Mouse (Mus musculus) heart, postnatal 36 days (tissue): ENCODE data around the gene Actl10. TPM values are rescaled to one million over a fixed set of nuclear protein-coding genes. Genes with fewer than 3 reads are reported as not detected.
A peak's percentile ranks its signal among the peaks of the same experiment; 100 is the strongest.

Experiments used
- DNase-seq, 2 experiments: peaks; one replicate each; pipeline ENCODE4 v3.0.0; 2021 to 2022
- intact Hi-C: fragments of 180-260 bp; cut with DNase I; formaldehyde crosslinking; loops from one replicate; pipeline ENCODE4 v1.15.1; 2025
- total RNA-seq, 2 experiments: library from RNA; stranded (reverse); gene quantifications; 2 replicates each; pipeline ENCODE4 v1.2.3; 2021

Gene Actl10
- total RNA-seq, 2 experiments from 2014 or later, result not detected

DNA sequence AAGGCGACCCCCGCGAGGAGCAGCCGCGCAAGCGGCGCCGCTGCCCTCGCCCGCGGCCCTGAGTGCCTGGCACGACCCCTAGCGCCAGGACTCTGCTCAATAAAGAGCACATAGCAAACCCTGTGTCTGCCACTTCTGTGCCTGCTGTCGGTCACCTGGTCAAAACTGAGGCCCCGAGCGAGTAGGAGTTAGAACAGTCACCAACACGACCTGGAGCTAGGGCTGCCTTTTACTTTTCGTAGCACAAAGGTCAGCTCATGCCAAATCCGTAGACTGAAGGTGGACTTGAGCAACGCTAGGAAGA is 1.7 kb upstream of the Actl10 start:
- no peak for DNase-seq
- intact Hi-C loops, result loop anchor here (2.0 kb wide), 1 partner anchor 65 kb away; no protein-coding TSS in a partner anchor

DNA sequence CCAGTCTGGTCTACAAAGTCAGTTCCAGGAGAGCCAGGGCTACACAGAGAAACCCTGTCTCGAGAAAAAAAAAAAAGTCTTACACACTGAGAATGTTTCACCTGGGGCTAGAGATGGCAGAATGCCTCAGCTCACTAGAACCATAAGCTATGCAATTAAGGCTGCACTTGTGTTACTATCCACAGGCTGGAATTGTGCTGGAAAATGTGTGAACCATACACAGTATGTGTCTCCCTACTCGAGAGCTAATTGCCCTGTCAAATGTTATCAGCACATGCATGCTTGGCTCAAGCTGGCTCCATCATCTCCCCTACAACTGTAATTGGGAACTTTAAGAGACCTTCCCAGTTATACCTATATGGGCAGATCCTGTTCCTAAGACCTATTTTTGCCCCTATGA is 639 bp upstream of the Actl10 start:
- intact Hi-C loops, result loop anchor here (2.0 kb wide), 1 partner anchor 64 kb away; no protein-coding TSS in a partner anchor
- DNase-seq, result no peak

DNA sequence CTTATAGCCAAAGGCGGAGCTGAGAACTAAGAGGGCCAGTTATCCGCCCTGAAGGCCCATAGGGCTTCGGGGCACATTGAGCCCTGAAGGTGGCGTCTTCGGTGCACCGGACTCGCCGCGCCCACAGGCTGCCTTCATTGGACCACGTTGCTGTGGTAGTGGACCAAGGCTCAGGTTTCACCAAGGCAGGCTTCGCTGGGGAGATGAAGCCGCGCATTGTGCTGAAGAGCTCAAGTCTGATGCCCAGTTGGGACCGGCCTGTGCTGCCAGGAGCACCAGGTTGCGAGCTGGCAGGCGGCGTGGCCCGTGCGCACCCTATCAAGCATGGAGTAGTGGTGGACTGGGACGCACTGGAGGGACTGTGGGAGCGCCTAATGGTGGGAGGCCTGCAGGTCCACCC is 351 bp downstream of the Actl10 start:
- intact Hi-C loops, result loop anchor here (2.0 kb wide), 1 partner anchor 63 kb away; no protein-coding TSS in a partner anchor
- DNase-seq, result no peak

DNA sequence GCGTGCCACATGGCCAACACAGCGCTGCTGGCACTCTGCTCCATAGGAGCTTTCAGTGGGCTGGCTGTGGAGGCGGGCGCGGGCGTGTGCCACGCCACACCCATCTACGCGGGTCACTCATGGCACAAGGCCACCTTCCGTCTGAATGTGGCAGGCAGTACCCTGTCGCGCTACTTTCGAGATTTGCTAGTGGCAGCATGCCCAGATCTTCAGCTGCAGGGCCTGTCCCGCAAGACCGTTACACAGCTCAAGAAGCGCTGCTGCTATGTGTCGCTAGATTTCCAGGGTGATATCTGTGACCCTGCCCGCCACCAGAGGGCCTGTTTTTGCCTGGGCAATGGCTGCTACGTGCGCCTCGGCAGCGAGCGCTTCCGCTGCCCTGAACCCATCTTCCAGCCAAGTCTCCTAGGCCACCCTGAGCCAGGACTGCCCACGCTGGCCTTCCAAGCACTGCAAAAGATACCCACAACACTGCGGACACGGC is 890 bp downstream of the Actl10 start:
- intact Hi-C loops, result no loop called here
- DNase-seq, result peak; percentile 61 to 66

DNA sequence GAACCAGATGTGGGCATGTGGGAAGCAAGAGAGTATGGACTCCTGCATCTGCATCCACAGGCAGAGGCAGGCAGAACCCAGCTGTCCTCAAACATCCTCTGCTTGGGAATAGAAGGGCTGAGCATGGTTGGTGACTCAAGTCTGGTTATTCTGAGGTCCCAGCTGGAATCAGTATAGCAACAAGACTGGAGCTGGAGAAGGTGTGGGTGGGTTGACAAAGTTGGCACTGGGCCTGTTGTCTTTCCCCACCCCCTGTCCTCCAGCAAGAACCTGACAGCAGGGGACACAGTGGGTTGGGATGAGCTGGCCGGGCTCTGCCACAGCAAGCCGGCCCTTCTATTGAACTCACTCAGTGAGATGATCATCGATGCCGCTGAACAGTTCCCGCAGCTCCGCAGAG is 3.7 kb downstream of the Actl10 start:
- no peak for DNase-seq
- intact Hi-C loops, result no loop called here

DNA sequence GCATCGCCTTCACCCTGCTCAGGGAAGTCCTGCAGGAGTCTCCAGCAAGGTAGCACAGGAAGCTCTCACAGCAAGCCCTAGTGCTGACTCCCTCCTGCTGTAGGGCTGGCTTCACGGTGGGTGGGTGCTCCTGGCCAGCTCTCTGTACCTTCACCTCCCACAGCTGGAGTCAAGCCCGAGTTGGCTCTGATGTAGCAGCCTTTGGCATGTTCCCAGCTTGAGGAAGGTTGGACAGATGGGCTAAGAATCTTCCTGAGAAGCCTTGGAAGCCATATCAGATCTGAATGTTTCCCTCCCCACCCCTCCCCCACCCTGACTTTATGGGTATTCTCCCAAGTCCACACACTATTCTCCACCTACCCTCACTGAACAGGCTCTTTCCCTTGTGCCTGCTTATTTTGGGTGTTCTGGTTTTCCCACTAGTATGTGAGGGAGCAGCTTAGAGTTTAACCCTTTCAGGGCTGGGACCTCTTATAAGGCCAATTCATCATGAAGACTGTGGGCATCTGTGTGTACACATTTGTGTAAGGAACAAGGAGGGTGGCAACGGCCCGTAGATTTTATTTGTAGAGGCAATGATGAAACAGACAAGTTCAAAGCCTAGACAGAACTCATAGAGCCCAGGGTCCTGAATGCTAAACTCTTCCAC is 5.7 kb downstream of the Actl10 start:
- no peak for DNase-seq

DNA sequence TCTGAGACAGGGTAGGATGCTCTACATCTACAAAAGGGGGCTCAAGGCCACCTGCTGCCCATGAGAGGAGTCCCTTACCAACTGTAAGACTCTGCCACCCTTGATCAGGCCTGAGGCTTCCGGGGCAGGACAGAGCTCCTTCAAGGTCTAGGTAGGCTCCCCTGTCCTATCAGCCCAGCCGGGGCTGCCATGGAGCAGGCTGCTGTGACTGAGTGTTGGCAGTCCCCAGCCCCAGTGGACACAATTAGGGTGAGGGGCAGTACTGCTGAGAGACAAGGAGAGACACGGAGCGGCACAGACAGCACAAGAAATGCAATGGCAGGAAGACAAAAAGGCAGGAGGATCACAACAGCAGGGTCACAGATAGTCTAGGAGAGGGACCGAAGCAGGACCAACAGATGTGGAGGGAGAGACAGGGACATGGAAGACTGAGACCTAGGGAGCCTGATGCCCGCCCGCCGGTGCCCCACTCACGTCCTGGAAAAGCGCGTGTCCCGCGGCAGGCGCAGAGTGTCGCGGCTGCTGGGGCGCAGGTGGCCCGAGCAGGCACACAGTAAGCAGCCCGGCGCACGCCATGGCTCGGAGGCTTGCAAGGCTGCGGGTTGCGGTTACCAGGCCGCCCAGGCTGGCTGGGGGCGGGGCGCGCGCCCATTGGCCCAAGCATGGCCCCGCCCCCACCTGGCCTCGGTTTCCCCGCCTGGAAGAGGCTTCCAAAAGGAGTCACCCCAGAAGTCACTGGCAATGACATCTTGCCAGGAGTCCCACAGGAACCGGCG is 6.9 kb downstream of the Actl10 start, which contains the start of gene Necab3:
Gene Necab3, minus strand, starts transcription at position 627 of the 776 bp plus-strand sequence.
- DNase-seq, result no peak
- intact Hi-C loops, result no loop called here

More for the DNA sequence above, 5.7 kb downstream of the Actl10 start:
- intact Hi-C loops, result no loop called here

DNA sequence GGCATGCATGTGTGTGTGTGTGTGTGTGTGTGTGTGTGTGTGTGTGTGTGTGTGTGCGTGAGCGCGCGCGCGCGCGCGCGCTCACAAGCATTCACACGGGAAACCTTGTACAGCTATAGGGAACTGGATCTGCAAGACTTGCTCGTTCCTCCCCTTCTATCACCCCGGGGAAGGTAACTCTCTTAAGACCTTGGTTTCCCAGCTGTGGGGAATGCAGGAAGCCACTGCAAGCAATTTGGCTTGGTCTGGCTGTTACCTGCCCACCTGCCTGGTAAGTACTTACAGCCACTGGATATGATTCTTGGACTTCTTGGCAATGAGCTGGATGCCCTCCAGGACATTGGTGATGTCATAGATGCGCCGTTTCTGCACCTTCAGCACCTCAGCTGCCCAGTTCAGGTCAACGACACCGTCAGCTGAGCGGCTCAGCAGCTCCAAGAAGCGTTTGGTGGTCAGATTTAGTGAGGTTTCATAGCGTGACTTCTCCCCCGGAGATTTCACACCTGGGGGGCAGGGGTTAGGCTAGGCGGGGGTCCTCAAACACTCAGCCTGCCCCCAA is 12.1 kb downstream of the Actl10 start:
- DNase-seq, result no peak
- intact Hi-C loops, result no loop called here

DNA sequence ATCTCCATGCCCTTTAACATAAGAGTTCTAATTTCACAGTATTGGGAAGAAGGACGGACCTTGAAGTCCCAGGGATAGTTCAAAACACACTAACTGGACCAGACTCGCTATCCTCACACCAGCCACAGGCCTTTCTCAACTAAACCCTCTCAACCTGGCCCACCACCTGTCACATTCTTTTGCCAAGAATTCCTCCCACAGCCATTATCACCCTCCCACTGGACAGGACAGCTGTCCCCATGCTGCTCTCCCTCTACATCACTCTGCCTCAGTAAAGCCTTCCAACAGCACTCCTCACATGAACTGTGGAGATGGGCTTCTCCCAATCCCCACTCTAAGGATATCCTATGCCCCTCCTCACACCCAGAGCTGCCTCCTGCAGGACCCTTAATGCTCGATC is 14.0 kb downstream of the Actl10 start:
- no peak for DNase-seq
- intact Hi-C loops, result no loop called here

DNA sequence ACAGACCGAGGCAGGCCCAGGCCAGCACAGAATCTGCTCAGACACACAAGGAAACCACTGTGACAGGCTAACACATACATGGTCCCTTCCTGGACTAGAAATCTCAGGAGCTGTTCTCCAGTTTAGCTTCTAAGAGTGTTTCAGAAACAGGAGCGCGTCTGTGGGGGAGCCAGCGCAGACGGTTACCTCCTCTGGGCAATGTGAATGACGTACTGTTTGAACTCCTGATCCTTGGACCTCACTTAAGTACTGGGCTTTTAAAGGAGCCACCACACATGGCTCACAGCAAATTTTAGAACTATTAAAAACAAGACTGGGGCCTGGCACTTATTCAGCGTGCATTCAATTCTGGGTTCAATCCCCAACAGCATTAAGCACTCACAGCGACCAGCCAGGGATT is 15.1 kb downstream of the Actl10 start:
- intact Hi-C loops, result no loop called here
- no peak for DNase-seq

DNA sequence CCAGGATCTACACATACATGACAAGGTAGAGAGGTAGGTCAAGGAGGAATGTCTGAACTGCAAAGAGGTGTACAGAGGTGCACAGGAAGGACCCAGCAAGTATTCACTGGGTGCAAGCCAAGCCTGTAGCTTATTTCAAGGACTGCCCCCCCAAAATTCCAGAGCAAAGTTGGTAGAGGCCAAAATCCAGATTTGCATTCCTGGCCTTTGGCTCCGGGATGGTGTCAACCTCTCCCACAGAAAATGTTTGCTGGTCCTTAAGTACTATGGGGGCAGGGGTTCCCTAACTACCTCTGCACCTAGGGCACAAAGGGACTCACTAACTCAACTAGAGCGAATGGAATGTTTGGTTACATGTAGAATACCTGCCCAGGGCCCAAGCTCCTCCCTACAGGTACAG is 16.2 kb downstream of the Actl10 start:
- intact Hi-C loops, result no loop called here

DNA sequence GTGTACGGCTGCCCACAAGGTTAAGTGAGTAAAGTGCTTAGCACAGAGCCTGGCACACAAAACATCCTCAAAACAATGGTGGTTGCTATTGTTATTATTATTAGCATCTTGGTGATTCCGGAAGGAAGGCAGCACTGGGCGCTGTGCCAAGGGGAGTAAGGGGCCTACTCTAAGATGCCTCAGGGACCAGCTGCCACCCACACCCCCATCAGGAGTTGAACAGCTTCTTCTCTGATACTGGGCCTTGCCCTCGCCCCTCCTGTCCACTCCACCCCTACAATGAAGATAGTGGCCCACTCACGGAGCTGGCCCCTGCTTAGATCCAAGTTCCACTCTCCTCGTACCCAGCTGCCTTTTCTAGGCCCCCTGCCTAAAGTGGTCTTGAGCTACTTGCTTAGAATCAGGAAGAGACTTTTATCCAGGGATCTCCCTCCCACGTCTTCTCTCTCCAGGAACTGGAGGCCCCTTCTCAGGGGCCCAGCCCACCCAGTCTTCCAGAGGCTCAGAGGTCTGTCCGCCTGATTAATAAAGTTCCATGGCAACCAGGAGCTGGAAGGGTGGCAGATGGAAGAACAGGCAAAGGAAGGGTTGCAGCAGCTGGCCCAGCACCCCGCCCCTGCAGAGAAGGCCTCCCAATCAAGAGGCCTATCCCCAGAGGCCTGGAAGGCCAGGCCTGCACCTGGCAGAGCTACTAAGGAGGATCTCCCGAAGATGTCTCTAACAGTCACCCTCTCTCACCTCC is 16.9 kb downstream of the Actl10 start:
- intact Hi-C loops, result no loop called here
- peak in 1 of 2 experiments; percentile 42 for DNase-seq

More for the DNA sequence above, 16.2 kb downstream of the Actl10 start:
- DNase-seq, result no peak

DNA sequence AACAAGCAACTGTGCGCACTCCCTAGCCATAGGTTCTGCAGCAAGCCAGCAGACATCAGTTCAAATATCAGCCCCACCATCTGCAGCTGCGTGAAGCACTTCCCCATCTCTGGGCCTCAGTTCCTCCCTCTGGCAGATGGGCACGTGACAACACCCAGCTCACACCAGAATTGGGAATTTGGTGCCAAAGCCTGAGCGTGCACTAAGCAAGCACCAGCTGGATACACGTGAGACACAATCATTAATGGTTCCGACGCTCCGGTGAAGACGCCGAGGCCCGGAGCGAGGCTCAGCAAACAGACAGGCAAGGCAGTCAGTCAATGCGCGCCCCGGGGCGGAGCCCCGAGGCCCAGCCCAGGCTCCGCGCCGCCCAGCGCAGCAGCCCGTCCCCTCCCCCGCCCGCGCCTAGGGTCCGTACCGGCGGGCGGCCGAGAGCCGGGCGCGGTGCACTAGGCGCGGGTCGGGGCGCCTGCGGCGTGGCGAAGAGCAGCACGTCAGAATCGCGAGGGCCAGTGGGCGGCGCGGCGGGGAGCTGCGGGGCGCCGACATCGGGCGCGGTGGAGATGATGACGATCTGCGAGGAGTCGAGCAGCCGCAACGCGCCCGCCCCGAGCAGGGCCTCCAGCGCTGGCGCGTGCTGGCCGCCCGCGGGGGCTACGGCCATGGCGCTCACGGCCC is 17.6 kb downstream of the Actl10 start:
- DNase-seq, result peak; percentile 39 to 64
- intact Hi-C loops, result no loop called here

DNA sequence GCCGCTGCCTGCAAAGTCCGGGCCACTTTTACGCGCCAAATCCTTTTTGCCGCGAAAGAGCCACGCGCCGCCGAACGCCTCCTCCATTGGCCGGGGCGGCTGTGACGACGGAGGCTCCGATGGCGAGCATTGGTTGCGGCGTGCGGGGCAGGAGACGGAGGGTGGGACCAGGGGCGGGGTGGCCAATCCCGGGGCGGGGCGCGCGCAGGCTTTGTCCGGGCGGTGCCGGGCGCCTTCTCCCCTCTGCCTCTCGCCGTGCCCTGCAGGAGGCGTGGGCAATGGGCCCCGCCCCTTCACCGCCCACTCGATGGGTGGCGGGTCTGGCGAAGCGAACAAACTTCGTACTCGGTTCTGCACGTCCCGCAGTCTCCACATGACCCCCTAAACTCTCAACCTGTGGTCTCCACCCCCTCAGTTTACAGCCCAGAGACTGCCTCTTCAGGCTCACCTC is 18.3 kb downstream of the Actl10 start, which contains the start of gene E2f1:
Gene E2f1, minus strand, starts transcription at position 57 of the 451 bp plus-strand sequence.
- intact Hi-C loops, result no loop called here
- peak; percentile 90 to 91 for DNase-seq

DNA sequence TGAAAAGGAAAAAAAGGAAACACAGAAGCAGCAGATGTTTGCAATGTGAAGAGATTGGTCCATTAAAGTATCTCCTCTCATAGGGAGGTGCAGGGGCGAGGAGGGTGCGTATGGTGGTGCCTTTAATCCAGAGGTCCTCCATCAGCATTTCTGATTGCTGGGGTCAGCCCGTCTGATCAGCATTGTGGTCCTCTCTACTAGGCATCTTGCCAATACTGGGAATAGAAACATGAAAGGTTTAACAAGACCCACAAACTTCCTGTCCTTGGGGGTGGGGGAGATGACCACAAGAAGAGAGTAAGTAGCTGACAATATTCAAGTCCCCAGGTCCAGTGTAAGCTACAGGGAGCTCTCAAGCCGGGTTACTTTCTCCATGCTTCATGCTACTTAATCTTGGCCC is 19.1 kb downstream of the Actl10 start:
- intact Hi-C loops, result no loop called here
- DNase-seq, result no peak

DNA sequence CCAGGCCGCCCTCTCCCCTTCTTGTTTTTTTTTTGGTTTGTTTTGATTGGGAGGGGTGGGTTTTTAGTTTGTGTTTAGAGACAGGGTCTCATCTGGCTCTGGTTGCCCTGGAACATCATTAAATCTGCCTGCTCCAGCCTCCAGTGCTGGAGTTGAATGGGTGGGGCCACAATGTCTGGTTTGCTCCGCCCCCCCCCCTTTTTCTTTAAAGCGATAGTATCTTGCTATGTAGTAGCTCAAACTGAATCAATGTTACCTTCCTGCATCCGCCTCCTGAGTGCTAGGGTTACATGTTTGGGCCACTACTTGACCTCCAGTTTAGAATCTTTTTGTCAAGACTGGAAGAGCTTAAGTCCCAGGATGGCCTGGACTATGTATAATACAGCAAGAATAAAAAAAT is 19.7 kb downstream of the Actl10 start:
- intact Hi-C loops, result no loop called here
- DNase-seq, result no peak

DNA sequence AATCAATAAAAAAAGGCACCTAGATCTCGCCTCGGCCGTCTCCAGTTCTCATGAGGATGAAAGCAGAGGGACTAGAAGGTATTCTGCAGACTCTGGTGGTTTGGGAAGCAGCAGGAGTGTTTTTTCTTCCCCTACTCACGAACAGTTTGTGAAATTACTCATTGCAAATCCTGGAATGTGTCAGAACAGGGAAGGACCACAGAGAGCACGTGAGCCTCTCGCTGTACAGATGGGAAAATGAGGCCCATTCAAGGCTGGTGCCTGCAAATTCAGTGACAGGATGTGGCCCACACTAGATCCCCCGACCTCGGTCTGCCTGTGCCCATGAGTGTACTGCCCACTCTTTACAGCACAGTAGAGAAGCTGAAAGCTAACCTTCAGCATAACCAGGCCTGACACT is 20.4 kb downstream of the Actl10 start:
- intact Hi-C loops, result no loop called here
- DNase-seq, result no peak

DNA sequence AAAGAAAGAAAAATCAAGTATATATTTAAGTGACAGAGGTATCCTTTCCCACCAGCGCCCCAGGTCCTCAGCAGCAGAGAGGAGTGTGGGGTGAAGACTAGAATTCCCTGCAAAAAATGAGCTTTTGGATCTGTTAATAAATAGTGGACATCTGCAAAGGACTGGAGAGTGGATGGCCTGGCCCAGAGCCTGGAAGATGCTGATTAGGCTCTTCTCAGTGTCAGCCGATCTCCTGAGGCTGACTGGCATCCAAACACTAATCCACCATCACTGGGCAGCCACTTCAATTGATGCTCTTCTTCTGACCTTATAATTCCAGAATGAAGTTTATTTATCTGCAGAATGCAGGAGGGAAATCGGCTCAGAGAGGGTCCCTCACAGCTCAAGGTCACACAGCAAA is 21.4 kb downstream of the Actl10 start:
- no peak for DNase-seq
- intact Hi-C loops, result no loop called here

DNA sequence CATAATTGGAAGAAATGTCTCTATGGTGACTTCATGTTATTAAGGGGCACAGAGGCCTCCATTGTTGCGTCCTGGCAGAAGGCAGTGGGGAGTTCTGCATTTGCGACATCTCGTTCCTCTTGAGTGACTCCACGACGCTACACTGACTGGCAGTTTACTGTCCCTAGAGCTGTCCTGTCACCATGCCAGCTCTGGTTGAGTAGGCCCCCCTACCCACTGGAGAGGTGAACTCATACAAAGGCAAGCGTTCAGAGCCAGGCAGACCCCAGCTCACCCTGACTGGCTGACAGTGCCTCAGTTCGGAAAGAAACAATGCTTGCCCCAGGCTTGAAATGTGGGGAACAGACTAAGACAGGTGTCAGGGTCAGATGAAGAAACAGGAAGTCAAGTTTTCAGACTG is 22.7 kb downstream of the Actl10 start:
- DNase-seq, result no peak
- intact Hi-C loops, result no loop called here
